Mouse (Mus musculus) heart, adult 2 months (tissue): ENCODE measurements at regions not wholly inside any gene's neighbourhood (a gene's known extent, or its start where the extent isn't known, plus 50 kb on each side); places are given as distances from the start of the nearest gene placed in this dataset.

Experiments
- DNase-seq, 2 experiments: peaks; one replicate each; pipeline ENCODE4 v3.0.0; 2021
- H3K27ac ChIP-seq: fragments of 200-600 bp; 2 replicates; pipeline ENCODE4 v1.8.1; 2022
- H3K27me3 ChIP-seq: fragments of 200-500 bp; 2 replicates; pipeline ENCODE4 v1.6.1; 2012; ENCODE audit warnings: mild to moderate bottlenecking, low read length, inconsistent platforms, mixed read lengths; ENCODE audit not compliant: control insufficient read depth, insufficient read depth
- H3K36me3 ChIP-seq: fragments of 200-500 bp; 2 replicates; pipeline ENCODE4 v1.6.1; 2012; ENCODE audit warnings: low read length, inconsistent platforms; ENCODE audit not compliant: control insufficient read depth, insufficient read depth
- H3K4me1 ChIP-seq: fragments of 200-500 bp; 2 replicates; pipeline ENCODE4 v1.6.1; 2011; ENCODE audit warnings: low read length; ENCODE audit not compliant: control insufficient read depth, insufficient read depth
- H3K4me3 ChIP-seq: fragments of 200-600 bp; 2 replicates; pipeline ENCODE4 v1.8.1; 2022
- H3K79me2 ChIP-seq: fragments of 200-500 bp; replicated peaks from 2 replicates; pipeline ENCODE4 v1.6.1; 2012; ENCODE audit warnings: mild to moderate bottlenecking, inconsistent platforms, low read length, moderate library complexity, mixed read lengths; ENCODE audit not compliant: control insufficient read depth, insufficient read depth
- H3K9ac ChIP-seq: fragments of 200-500 bp; 2 replicates; pipeline ENCODE4 v1.6.1; 2012; ENCODE audit warnings: low read depth, mild to moderate bottlenecking, control low read depth, inconsistent platforms, low read length, mixed read lengths
- CTCF ChIP-seq: fragments of 200-600 bp; IDR thresholded peaks from 2 replicates; pipeline ENCODE4 v1.8.1; 2022; ENCODE audit warnings: antibody characterized with exemption, mild to moderate bottlenecking, moderate library complexity
- EP300 ChIP-seq: fragments of 200-500 bp; IDR thresholded peaks from 2 replicates; pipeline ENCODE4 v1.6.1; 2011; ENCODE audit warnings: low read depth, low read length, control low read depth; ENCODE audit not compliant: insufficient read depth
- POLR2A ChIP-seq: fragments of 200-500 bp; IDR thresholded peaks from 2 replicates; pipeline ENCODE4 v1.6.1; 2011; ENCODE audit warnings: mild to moderate bottlenecking, low read depth, low read length, control low read depth; ENCODE audit not compliant: insufficient read depth
- WGBS: fragments of 180-500 bp; shearing (Covaris S2); methylation state at CpG from one replicate; pipeline ENCODE4 v1.1.7; 2018; 5-methylcytosine and 5-hydroxymethylcytosine counted together
- intact Hi-C: fragments of 180-260 bp; cut with DNase I; formaldehyde crosslinking; loops from one replicate; pipeline ENCODE4 v1.15.1; 2025

- Histone ChIP-seq H3K27me3 (no peaks in the 10 kb centered on the region), H3K4me3 (no peak overlapping the region), H3K79me2 (no peaks in the 10 kb centered on the region), H3K4me1 (no peaks in the 10 kb centered on the region), H3K27ac (no peak overlapping the region), H3K9ac (no peak overlapping the region), H3K36me3 (no peaks in the 10 kb centered on the region)
- TF ChIP-seq CTCF (no peak), EP300 (no peak), POLR2A (no peak)
- intact Hi-C loops, result no loop called here
- no peak for DNase-seq
- WGBS, result 85% methylated on average over 3 of the region's 3 CpGs
Measured at GRCm38 (mm10) chr8:44410261-44410660, 525.0 kb upstream of the Fat1 start.

DNA sequence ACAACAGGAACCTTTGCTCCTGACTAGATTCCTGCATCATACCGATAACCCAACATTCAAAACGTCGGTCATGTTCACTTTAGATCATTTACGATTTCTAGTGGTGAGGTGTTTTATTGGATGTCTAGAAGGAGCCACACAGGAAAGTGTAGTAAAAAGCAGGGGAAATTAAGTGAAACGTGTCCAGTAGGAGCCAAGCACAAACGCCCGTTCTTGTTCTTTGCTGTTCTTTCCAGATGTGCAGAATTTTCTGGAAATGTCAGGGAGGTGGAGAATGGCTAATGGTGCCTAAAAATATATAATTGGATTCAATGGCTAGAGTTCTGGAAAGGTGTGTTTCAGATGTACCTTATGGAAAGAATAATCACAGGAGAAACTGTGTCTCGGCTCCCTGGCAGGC is 517.2 kb upstream of the Fat1 start:
- DNase-seq, result no peak
- 86% methylated on average over 8 of the region's 8 CpGs for WGBS
- H3K4me1 ChIP-seq, result no peaks in the 10 kb centered on the region
- H3K36me3 ChIP-seq, result no peaks in the 10 kb centered on the region
- no peak overlapping the region for H3K9ac ChIP-seq
- H3K27me3 ChIP-seq, result no peaks in the 10 kb centered on the region
- intact Hi-C loops, result no loop called here
- no peak overlapping the region for H3K4me3 ChIP-seq
- no peak overlapping the region for H3K27ac ChIP-seq
- H3K79me2 ChIP-seq, result no peaks in the 10 kb centered on the region
- TF ChIP-seq EP300, result no peak
- TF ChIP-seq POLR2A, result no peak
- TF ChIP-seq CTCF, result no peak

GRCm38 (mm10) chr8:44455433-44455832 is 479.8 kb upstream of the Fat1 start:
- no peaks in the 10 kb centered on the region for H3K79me2 ChIP-seq
- intact Hi-C loops, result no loop called here
- no peaks in the 10 kb centered on the region for H3K4me1 ChIP-seq

DNA sequence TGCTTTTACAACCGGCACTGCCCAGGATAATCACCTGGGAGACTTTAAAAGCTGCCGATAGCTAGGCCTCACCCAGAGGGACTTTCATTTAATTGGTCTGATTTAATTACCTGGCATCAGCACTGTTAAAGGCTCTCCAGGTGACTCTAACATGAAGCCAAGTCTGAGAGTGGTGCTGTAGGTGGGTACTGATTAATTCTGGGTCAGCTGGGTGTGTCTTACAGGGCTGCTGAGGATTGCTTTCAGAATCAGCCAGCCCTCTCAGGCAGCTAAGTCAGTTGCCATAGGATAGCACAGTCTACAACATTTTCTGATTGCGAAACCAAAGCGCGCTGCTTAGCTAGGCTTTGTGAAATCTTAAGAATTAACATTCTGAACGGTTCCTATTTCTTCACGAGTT is 478.9 kb upstream of the Fat1 start:
- Histone ChIP-seq H3K79me2 (no peaks in the 10 kb centered on the region), H3K27me3 (no peaks in the 10 kb centered on the region), H3K4me3 (no peak overlapping the region), H3K27ac (no peak overlapping the region), H3K9ac (no peak overlapping the region), H3K4me1 (no peaks in the 10 kb centered on the region), H3K36me3 (no peaks in the 10 kb centered on the region)
- DNase-seq, result no peak
- WGBS, result 82% methylated on average over 7 of the region's 7 CpGs
- TF ChIP-seq POLR2A (no peak), EP300 (no peak), CTCF (no peak)
- intact Hi-C loops, result no loop called here

More at GRCm38 (mm10) chr8:44455433-44455832, 479.8 kb upstream of the Fat1 start:
- Histone ChIP-seq H3K27me3 (no peaks in the 10 kb centered on the region), H3K9ac (no peak overlapping the region), H3K27ac (no peak overlapping the region), H3K36me3 (no peaks in the 10 kb centered on the region), H3K4me3 (no peak overlapping the region)
- WGBS, result 68% methylated on average over 3 of the region's 3 CpGs
- no peak for DNase-seq
- no peak for TF ChIP-seq CTCF
- no peak for TF ChIP-seq POLR2A
- TF ChIP-seq EP300, result no peak

- Histone ChIP-seq H3K4me1 (no peaks in the 10 kb centered on the region), H3K79me2 (no peaks in the 10 kb centered on the region), H3K4me3 (no peak overlapping the region), H3K27ac (no peak overlapping the region), H3K27me3 (no peaks in the 10 kb centered on the region), H3K9ac (no peak overlapping the region), H3K36me3 (no peaks in the 10 kb centered on the region)
- TF ChIP-seq POLR2A (no peak), EP300 (no peak), CTCF (no peak)
- WGBS, result 70% methylated on average over 3 of the region's 3 CpGs
- intact Hi-C loops, result no loop called here
- DNase-seq, result no peak
Measured at GRCm38 (mm10) chr8:44466409-44467078, 468.7 kb upstream of the Fat1 start.

DNA sequence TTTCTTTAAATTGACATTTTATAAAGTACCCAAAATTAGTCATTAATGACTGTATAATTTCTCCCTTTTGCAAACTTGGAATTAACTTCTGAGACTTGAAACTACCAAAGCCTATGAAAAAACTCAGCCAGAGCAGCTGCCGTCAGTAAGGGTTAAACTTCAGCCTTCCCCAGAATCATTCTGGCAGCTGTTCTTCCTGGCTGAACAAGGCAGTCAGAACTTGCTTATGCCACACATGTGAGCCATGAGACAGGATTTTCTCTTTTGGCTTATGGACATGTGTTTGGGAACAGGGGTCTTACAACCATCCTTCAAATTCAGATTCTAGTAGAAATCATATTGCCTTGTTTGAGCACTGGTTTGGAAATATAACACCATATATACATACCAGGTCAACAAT is 422.4 kb upstream of the Fat1 start:
- no peak overlapping the region for H3K27ac ChIP-seq
- no peak overlapping the region for H3K9ac ChIP-seq
- 75% methylated on average over 1 of the region's 1 CpGs for WGBS
- H3K27me3 ChIP-seq, result no peaks in the 10 kb centered on the region
- H3K4me1 ChIP-seq, result no peaks in the 10 kb centered on the region
- no peak for TF ChIP-seq POLR2A
- TF ChIP-seq CTCF, result no peak
- no peak for TF ChIP-seq EP300
- no peak overlapping the region for H3K4me3 ChIP-seq
- intact Hi-C loops, result no loop called here
- H3K36me3 ChIP-seq, result no peaks in the 10 kb centered on the region
- H3K79me2 ChIP-seq, result no peaks in the 10 kb centered on the region
- DNase-seq, result no peak
